Mouse (Mus musculus): ENCODE measurements around the gene Tmem123. TPM values are rescaled to one million over a fixed set of nuclear protein-coding genes. Genes with fewer than 3 reads are reported as not detected.

Tmem123 gene
- total and polyA plus RNA-seq, 3 experiments, result 43.5 to 88.8 TPM; not detected in 1

DNA sequence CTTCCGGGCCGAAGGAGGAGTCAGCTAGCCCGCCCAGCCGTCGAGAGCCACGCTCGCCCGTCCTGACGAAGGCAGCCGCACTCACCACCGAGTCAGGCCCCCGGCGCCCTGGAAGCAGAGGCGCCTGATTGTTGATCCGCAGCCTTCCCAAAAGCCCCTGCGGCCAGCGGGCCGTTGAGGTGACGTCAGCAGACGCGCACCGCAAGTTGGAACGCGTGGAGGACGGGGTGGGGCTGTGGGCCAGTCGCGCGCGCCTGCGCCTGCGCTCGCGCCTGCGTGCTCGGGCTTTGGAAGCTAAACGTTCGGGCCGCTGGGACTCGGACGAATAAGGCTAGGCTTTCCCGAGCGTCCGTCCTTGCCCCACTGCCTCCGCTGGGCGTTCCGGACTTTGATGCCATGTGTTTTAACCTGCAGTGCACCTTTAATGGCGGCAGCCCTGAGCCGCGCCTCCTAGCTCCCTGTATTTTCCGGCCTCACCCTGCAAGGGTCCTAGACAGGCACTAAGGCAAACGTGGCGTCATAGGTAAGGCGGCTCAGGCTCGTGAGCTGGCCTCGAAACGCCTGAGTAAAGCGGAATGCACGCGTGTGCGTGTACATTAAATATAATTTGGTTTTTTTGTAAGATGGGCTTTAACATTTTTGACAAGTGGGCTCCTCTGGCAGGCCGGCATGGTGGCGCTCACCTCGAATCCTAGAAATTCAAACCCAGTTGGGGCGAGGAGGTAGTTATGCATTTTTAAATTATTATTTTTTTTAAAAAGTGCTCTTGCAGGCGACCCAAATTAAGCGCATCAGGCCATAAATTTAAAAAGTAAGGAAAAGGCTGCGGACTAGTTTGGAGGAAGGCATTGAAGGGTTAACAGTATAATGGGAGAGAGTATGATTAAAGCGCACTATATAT is 73.3 kb downstream of the Tmem123 start, which contains the start of gene Birc2:
Gene Birc2 (minus strand): TSS at position 160 of the 901 bp plus-strand sequence.
- Histone ChIP-seq H3K4me1 (ENCODE audit: control insufficient read depth in 1 of 2, insufficient read depth in 2 of 2, low read length in 2 of 2) (peaks cover 2 to 19% of the 10 kb centered on the region in 2 experiments; a peak in 3 of 4 replicates), H3K27me3 (ENCODE audit: control insufficient read depth in 1 of 2, insufficient read depth in 2 of 2, low read length in 2 of 2) (no peaks in the 10 kb centered on the region), H3K9me3 (replicated peaks; ENCODE audit: insufficient read depth, low read length) (no peaks in the 10 kb centered on the region), H3K79me2 (ENCODE audit: control insufficient read depth, insufficient read depth, low read length, poor library complexity) (peaks cover 30% of the 10 kb centered on the region), H3K36me3 (ENCODE audit: control insufficient read depth in 1 of 2, insufficient read depth in 2 of 2, low read length in 2 of 2) (peaks cover 3 to 33% of the 10 kb centered on the region in 2 experiments; a peak in 3 of 4 replicates), H3K9ac (ENCODE audit: control insufficient read depth, low read depth, low read length, poor library complexity, severe bottlenecking) (peak within 1 kb of the TSS; percentile 81), H3K4me3 (ENCODE audit: control insufficient read depth in 1 of 2, insufficient read depth in 1 of 2, low read depth in 2 of 2, low read length in 2 of 2) (peak within 1 kb of the TSS; percentile 63 to 88), H3K27ac (ENCODE audit: control insufficient read depth, low read depth, low read length) (peak within 1 kb of the TSS; percentile 91)
- TF ChIP-seq POLR2AphosphoS5 (IDR thresholded peaks at IDR 0.05; ENCODE audit: borderline replicate concordance, low read depth, low read length) (peak; percentile 46; the same call in 1 of the 2 replicates), NELFE (IDR thresholded peaks at IDR 0.05; ENCODE audit: low read depth, low read length) (peak; percentile 99), TBP (IDR thresholded peaks at IDR 0.05; ENCODE audit: low read depth, low read length) (peak; percentile 92), KAT2A (conservative IDR thresholded peaks at IDR 0.05; ENCODE audit: low read depth, low read length) (peak; percentile 80), SIN3A (IDR thresholded peaks at IDR 0.05; ENCODE audit: low read length) (peak; percentile 80), USF2 (IDR thresholded peaks at IDR 0.05; ENCODE audit: borderline replicate concordance in 1 of 2, insufficient read depth in 1 of 2, low read depth in 1 of 2, low read length in 2 of 2) (no peak), TCF12 (IDR thresholded peaks at IDR 0.05; ENCODE audit: low read depth, low read length) (peak; percentile 86), POLR2A (IDR thresholded peaks at IDR 0.05; ENCODE audit: control insufficient read depth in 1 of 2, insufficient read depth in 1 of 2, low read depth in 1 of 2, low read length in 2 of 2, poor library complexity in 1 of 2) (peak; percentile 98 to 99), MAFK (IDR thresholded peaks at IDR 0.05; ENCODE audit: borderline replicate concordance, low read depth, low read length) (no peak), ETS1 (IDR thresholded peaks at IDR 0.05; ENCODE audit: low read depth, low read length) (peak; percentile 87; the same call in 1 of the 2 replicates), NRF1 (IDR thresholded peaks at IDR 0.05; ENCODE audit: insufficient read depth, low read depth, low read length, poor library complexity, severe bottlenecking) (peak; percentile 97), POLR2AphosphoS2 (IDR thresholded peaks at IDR 0.05; ENCODE audit: low read length) (peak; percentile 96), MXI1 (IDR thresholded peaks at IDR 0.05; ENCODE audit: low read depth, low read length) (peak; percentile 95), ELF1 (IDR thresholded peaks at IDR 0.05; ENCODE audit: low read depth, low read length) (peak; percentile 65), JUND (IDR thresholded peaks at IDR 0.05; ENCODE audit: low read depth, low read length) (no peak), CHD1 (IDR thresholded peaks at IDR 0.05; ENCODE audit: low read depth, low read length) (peak; percentile 99), HCFC1 (IDR thresholded peaks at IDR 0.05; ENCODE audit: low read depth, low read length) (peak; percentile 93), UBTF (IDR thresholded peaks at IDR 0.05; ENCODE audit: borderline replicate concordance, insufficient read depth, low read depth, low read length) (0 out of 2 replicates have a peak, but pooled peaks have one; percentile 80), CHD2 (IDR thresholded peaks at IDR 0.05; ENCODE audit: low read length) (no peak), EP300 (IDR thresholded peaks at IDR 0.05; ENCODE audit: low read depth in 1 of 2, low read length in 2 of 2) (peak in 1 of 2 experiments; percentile 59; a peak in 2 of 4 replicates), MAX (IDR thresholded peaks at IDR 0.05; ENCODE audit: low read length) (peak; percentile 94), MAZ (IDR thresholded peaks at IDR 0.05; ENCODE audit: low read depth, low read length) (no peak; the same call in 1 of the 2 replicates), MYB (IDR thresholded peaks at IDR 0.05; ENCODE audit: low read depth, low read length) (peak; percentile 96), MYC (IDR thresholded peaks at IDR 0.05; ENCODE audit: low read depth, low read length) (peak; percentile 98), USF1 (IDR thresholded peaks at IDR 0.05; ENCODE audit: low read depth, low read length) (peak; percentile 48; the same call in 1 of the 2 replicates), ZC3H11A (IDR thresholded peaks at IDR 0.05; ENCODE audit: low read depth, low read length) (no peak), ZMIZ1 (IDR thresholded peaks at IDR 0.05; ENCODE audit: low read depth, low read length) (peak; percentile 99)
- DNase-seq (ENCODE audit: low read depth, low spot score), result peak; percentile 100
